Comparison of ENCODE assay signal across 8 mouse cellular contexts in the genomic region with DNA sequence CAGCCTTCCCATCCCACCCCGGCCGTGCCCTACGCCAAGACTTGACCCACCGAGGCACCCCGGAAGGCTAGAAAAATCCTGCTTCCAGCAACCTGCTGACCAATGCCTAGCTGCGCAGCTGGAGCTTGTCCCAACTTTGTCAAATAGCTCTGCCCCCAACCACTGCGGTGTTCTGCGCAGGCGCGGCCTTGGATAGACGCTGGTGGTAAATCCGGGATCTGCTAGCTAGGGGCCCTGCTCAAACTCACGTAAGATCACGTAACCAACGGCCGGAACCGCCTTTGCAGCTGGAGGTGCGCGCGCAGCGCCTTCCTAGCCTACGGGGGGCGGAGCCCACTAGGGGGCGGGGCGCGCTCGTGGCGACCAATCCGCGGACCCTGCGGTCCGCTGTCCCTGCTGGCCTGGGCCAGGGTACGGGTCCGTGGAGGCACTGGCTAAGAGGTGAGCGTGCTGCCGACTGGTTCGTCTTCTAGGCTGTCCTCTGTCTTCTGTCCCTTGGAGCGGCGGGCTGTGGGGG. TPM values are rescaled to one million over a fixed set of nuclear protein-coding genes. Genes with fewer than 3 reads are reported as not detected.
DNase-seq lines count a peak whose midpoint lies in the region; ATAC-seq lines count a peak whose summit lies in the region.

Gene Gzf1 (plus strand): TSS at position 249 of the 517 bp plus-strand sequence.

- H3K9ac ChIP-seq in hindbrain, embryonic 16.5 days (ENCODE audit: low read depth, low read length), result peak within 1 kb of the TSS; percentile 86

- H3K4me2 ChIP-seq in hindbrain, embryonic 16.5 days (ENCODE audit: low read length), result peak within 1 kb of the TSS; percentile 67

- H3K4me3 ChIP-seq in hindbrain, embryonic 16.5 days (ENCODE audit: low read length), result peak within 1 kb of the TSS; percentile 52
- H3K4me3 ChIP-seq in macrophage (ENCODE audit: inconsistent target), result peak within 1 kb of the TSS; percentile 87

- 0% methylated on average over 39 of the region's 39 CpGs for WGBS in hindbrain, embryonic 16.5 days
- under 1% methylated on average over 39 of the region's 39 CpGs for WGBS in macrophage (ENCODE audit: missing documents)

- peaks cover 43% of the 10 kb centered on the region for H3K79me2 ChIP-seq in macrophage (ENCODE audit: inconsistent target)

- H3K27ac ChIP-seq in hindbrain, embryonic 16.5 days (ENCODE audit: low read depth, low read length), result peak within 1 kb of the TSS; percentile 91
- peak within 1 kb of the TSS; percentile 86 for H3K27ac ChIP-seq in macrophage

- ATAC-seq in hindbrain, embryonic 16.5 days, result peak; percentile 96

- H3K27me3 ChIP-seq in hindbrain, embryonic 16.5 days (replicated peaks; ENCODE audit: control insufficient read depth, insufficient read depth, low read length), result no peaks in the 10 kb centered on the region

- H3K9me3 ChIP-seq in hindbrain, embryonic 16.5 days (ENCODE audit: control insufficient read depth, low read length), result no peaks in the 10 kb centered on the region

- peaks cover 26% of the 10 kb centered on the region for H3K4me1 ChIP-seq in hindbrain, embryonic 16.5 days (ENCODE audit: control insufficient read depth, insufficient read depth, low read depth, low read length)

- peaks cover 21% of the 10 kb centered on the region for H3K36me3 ChIP-seq in hindbrain, embryonic 16.5 days (ENCODE audit: control insufficient read depth, insufficient read depth, low read length)
- H3K36me3 ChIP-seq in macrophage (ENCODE audit: inconsistent target), result peaks cover 20% of the 10 kb centered on the region; the same call in 1 of the 2 replicates

- peak; percentile 94 for DNase-seq in WW6 (ENCODE audit: low read depth, low spot score)
- peak; percentile 99 to 100 for DNase-seq in cerebellum, postnatal 4 days (ENCODE audit: low spot score in 2 of 2)
- DNase-seq in gastrocnemius, adult 18-20 months (ENCODE audit: low spot score), result peak; percentile 98
- peak; percentile 99 for DNase-seq in left cerebral cortex, adult 18-20 months (ENCODE audit: low spot score in 2 of 2)
- peak; percentile 99 for DNase-seq in right cerebral cortex, adult 18-20 months
- peak; percentile 98 for DNase-seq in urinary bladder, postnatal 10 days (ENCODE audit: low spot score)

RNA-seq across cellular contexts. Expression of gene Gzf1, which starts in this region (rescaled TPM):
- total RNA-seq in gastrocnemius, adult 18-20 months (2021), result 10 to 100 TPM; 17.9 to 26.9 TPM
- polyA plus RNA-seq in hindbrain, embryonic 16.5 days (2015; fragmentation: Nextera tagmentation; extraction: Ambion mirVana), result 15.0 and 17.0 TPM in 2 replicates
- 10 to 100 TPM; 29.5 to 31.5 TPM for total RNA-seq in left cerebral cortex, adult 18-20 months (2021)
- total RNA-seq in macrophage (2018; cell fraction: chromatin; rRNA removed), result 10 to 100 TPM; 11.9 to 38.0 (median 24.4) TPM
- total RNA-seq in macrophage (2018; cell fraction: cytosol; rRNA removed), result 10 to 100 TPM in 25 of 26 experiments, 1 to 10 TPM in 1; 9.6 to 23.1 (median 15.7) TPM
- total RNA-seq in macrophage (2018; cell fraction: nucleus; rRNA removed), result 10 to 100 TPM; 13.4 to 41.3 (median 22.7) TPM
- 11.9 to 18.3 TPM (median 16.6 TPM) in 3 replicates for polyA plus RNA-seq in macrophage (2018)

Comparison
In these comparisons a context has a peak if more than half of its experiments do, and no peak if none do; other contexts are left out.
1. Peak in every context shown above with its lines: DNase-seq, ATAC-seq, H3K4me3 ChIP-seq and H3K27ac ChIP-seq.